Mouse (Mus musculus) olfactory bulb, adult 2 months (tissue): ENCODE measurements around the gene Ephb2. TPM values are rescaled to one million over a fixed set of nuclear protein-coding genes. Genes with fewer than 3 reads are reported as not detected.

ENCODE experiments used
- H3K27ac ChIP-seq: fragments of 200-500 bp; 2 replicates; pipeline ENCODE4 v1.5.1; 2012; ENCODE audit warnings: low read depth, low read length; ENCODE audit not compliant: insufficient read depth
- H3K4me1 ChIP-seq: fragments of 200-500 bp; 2 replicates; pipeline ENCODE4 v1.6.1; 2012; ENCODE audit warnings: low read length; ENCODE audit not compliant: control insufficient read depth, insufficient read depth
- H3K4me3 ChIP-seq: fragments of 200-500 bp; 2 replicates; pipeline ENCODE4 v1.5.1; 2012; ENCODE audit warnings: mild to moderate bottlenecking, low read depth, low read length, moderate library complexity; ENCODE audit not compliant: insufficient read depth
- CTCF ChIP-seq: fragments of 200-500 bp; IDR thresholded peaks from 2 replicates; pipeline ENCODE4 v1.5.1; 2012; ENCODE audit warnings: low read depth, mild to moderate bottlenecking, low read length, moderate library complexity; ENCODE audit not compliant: insufficient read depth
- POLR2A ChIP-seq: fragments of 200-500 bp; IDR thresholded peaks from 2 replicates; pipeline ENCODE4 v1.6.1; 2012; ENCODE audit warnings: mild to moderate bottlenecking, low read depth, low read length, moderate library complexity; ENCODE audit not compliant: insufficient read depth
- WGBS: fragments of 180-500 bp; shearing (Covaris S2); methylation state at CpG from one replicate; pipeline ENCODE4 v1.1.7; 2018; 5-methylcytosine and 5-hydroxymethylcytosine counted together
- polyA plus RNA-seq: library from polyadenylated mRNA; stranded (reverse); fragments of >200 nt; gene quantifications from 2 replicates; pipeline ENCODE4 v1.2.4, GENCODE M21; 2012; ENCODE audit warnings: low replicate concordance; ENCODE audit not compliant: missing spikeins, insufficient read depth, insufficient read length

Ephb2 gene
- polyA plus RNA-seq, 1 experiment: not detected

DNA sequence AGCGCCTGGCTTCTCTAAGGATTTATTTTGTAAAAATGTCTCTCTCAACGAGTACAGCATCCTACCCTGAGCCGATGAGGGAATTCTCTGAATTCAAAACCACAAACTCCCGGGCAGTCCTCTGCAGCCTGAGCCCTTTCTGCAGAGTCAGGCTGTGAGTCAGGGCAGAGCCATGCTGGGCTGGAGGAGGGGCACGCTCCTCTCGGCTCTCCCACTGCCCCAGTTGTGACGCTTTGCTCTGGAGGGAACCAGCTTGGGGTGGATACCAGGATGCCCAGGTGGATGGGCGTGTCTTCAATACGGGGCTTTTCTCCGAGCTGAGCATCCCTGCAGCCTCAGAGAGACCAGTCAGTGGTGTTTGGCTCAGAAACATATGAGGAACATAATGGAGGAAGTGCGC lies 27.3 kb downstream of the Ephb2 start:
- no peak for TF ChIP-seq POLR2A
- TF ChIP-seq CTCF: no peak
- H3K4me1 ChIP-seq: peaks cover 5% of the 10 kb centered on the region
- WGBS: 64% methylated on average over 11 of the region's 11 CpGs
- H3K4me3 ChIP-seq: no peak overlapping the region
- H3K27ac ChIP-seq: no peak overlapping the region

DNA sequence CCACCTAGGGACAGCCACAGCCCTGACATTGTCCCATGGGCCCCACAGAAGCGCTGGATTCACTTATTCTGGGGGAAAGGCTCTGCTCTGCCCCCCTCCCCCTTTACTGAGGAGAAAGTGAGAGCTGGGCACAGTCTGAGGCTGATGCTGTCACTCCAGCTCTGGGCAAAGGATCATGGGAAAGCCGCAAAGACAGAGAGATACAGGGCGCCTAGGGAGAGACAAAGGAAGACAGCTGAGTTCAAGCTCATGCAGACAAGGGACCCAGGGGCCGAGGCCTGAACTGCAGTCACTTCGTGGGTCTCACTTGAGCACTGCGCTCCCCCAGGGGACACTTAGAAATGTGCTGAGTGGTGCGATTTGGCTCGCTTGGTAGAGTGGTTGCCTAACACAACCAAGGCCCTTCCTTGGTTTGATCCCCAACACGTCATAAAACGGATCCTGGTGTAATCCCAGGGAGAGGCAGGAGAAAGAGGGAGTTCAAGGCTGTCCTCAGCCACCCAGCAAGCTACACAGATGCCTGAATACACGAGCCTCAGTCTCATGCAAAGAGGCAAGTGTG lies 28.3 kb downstream of the Ephb2 start:
- WGBS: 96% methylated on average over 11 of the region's 11 CpGs
- H3K27ac ChIP-seq: no peak overlapping the region
- peaks cover 5% of the 10 kb centered on the region for H3K4me1 ChIP-seq

DNA sequence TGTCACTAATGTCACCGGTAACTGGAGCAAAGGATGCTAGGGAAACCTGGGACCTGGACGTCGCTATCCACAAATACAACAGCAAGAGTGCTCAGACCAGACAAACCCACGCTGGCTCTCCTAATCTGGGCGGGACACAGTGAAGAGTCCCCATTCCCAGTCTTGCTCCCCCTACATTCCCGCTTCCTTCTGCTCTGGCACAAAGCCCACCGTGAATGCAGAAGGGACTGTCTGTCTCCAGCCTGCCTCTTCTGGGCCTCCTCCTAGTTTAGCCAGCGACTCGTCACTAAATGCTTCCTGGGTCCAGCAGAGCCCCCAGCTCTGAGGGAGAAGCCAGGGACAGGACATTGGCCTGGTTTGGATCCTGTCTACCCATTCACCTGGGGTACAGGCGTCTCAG lies 29.5 kb downstream of the Ephb2 start:
- 82% methylated on average over 10 of the region's 10 CpGs for WGBS
- Histone ChIP-seq H3K4me1 (peaks cover 5% of the 10 kb centered on the region), H3K27ac (no peak overlapping the region), H3K4me3 (no peak overlapping the region)
- TF ChIP-seq POLR2A (no peak), CTCF (no peak)

More for the DNA sequence above, 28.3 kb downstream of the Ephb2 start:
- TF ChIP-seq CTCF (no peak), POLR2A (no peak)
- no peak overlapping the region for H3K4me3 ChIP-seq

DNA sequence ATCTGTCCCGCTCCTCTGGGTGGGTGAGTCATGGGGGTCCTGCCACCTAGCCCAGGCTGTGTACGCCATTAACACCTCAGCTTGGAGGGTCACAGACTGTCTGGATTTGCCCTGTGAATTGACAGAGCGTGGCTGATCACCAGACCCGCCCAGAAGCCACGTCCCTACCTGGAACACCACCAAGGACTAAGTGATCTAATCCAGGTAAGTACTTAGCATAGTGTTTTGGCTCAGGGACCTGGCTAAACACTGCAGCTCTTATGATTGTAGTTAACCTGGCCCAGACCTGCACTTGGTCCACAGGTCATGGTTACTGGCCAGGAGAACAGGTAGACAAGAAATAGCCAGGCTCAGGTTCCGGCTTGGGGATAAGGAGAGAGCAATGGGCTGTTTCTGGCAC lies 31.4 kb downstream of the Ephb2 start:
- Histone ChIP-seq H3K27ac (no peak overlapping the region), H3K4me3 (no peak overlapping the region), H3K4me1 (peaks cover 2% of the 10 kb centered on the region)
- TF ChIP-seq CTCF: no peak
- no peak for TF ChIP-seq POLR2A
- WGBS: 95% methylated on average over 6 of the region's 6 CpGs

DNA sequence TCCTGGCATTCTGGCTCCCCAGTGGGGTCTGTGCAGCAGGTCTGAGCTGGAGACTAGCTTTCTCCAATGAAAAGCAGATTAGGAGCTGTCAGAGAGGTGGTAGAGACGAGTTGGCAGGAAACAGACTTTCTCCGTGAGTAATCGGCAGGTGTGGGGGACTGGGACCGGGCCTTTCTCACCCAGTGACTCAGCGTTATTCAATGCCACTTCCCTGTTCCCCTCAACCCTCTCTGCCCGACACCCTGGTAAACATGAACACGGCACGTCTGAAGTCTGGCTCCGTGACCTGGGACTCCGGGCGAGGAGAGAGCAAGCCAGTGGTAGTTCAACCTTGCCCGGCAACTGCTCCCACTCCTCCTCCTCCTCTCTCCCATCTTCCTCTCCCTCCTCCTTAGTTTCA lies 33.3 kb downstream of the Ephb2 start:
- TF ChIP-seq POLR2A (no peak), CTCF (no peak)
- WGBS: 63% methylated on average over 12 of the region's 12 CpGs
- no peaks in the 10 kb centered on the region for H3K4me1 ChIP-seq
- no peak overlapping the region for H3K27ac ChIP-seq
- H3K4me3 ChIP-seq: no peak overlapping the region

DNA sequence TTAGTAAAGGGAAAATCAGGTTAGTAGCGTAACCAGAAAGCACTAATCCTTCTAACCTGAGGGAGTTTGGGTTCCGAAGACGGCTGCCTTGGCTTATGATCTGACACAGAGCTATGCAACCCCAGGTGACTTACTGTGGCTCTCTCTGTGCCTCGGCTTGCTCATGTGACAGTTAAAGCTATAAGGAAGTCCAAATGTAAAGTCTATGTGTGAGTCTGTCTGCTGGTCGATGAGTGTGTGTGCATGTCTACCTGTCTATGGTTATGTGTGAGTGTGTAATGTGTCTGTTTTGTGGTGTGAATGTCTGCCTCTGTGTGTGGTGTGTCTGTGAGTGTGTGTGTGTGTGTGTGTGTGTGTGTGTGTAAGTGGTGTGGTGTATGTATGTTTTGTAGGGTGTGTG lies 33.8 kb downstream of the Ephb2 start:
- no peak overlapping the region for H3K4me3 ChIP-seq
- no peak overlapping the region for H3K27ac ChIP-seq
- TF ChIP-seq CTCF (no peak), POLR2A (no peak)
- WGBS: 92% methylated on average over 5 of the region's 5 CpGs
- H3K4me1 ChIP-seq: no peaks in the 10 kb centered on the region

DNA sequence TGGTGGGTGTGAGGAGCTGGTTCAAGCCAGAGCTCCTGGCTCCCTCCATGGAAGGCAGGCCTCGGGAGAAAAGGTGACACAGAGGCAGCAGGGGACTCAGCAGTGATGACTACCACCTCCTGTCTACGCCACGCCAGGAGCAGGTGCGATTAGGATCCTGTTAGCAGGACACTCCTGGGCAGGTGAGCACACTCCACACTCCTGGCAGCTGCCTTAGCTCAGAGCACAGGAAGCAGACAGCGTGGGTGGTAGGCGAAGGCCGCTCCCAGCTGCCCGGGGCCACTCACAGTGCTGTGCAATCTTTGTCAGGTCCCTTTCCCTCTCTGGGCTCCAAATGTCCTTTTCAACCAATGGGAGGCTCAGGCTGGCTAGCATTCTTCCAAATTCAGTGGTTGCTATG lies 34.3 kb downstream of the Ephb2 start:
- H3K27ac ChIP-seq: no peak overlapping the region
- no peak overlapping the region for H3K4me3 ChIP-seq
- no peaks in the 10 kb centered on the region for H3K4me1 ChIP-seq
- no peak for TF ChIP-seq CTCF
- TF ChIP-seq POLR2A: no peak
- WGBS: 93% methylated on average over 8 of the region's 8 CpGs

DNA sequence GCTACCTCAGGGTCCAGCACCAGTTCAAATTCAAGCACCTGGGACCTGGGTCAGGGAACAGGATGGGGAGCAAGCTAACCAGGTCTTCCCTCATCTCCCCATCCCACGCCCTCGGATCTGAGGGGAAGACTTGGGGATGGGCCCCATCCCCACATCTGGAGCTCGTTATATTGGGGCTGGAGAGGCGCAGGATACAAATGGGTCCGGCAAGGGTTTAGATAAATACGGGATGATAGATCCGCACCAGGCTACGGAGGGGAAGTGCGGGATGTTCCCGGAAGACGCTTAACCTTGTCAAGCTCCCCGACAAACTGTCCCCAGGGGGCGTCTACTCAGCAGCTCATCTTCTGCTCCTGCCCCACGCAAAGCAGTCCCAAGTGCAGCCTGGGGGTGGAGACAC lies 35.4 kb downstream of the Ephb2 start:
- TF ChIP-seq CTCF (no peak), POLR2A (no peak)
- H3K27ac ChIP-seq: no peak overlapping the region
- no peaks in the 10 kb centered on the region for H3K4me1 ChIP-seq
- 89% methylated on average over 14 of the region's 14 CpGs for WGBS
- no peak overlapping the region for H3K4me3 ChIP-seq

DNA sequence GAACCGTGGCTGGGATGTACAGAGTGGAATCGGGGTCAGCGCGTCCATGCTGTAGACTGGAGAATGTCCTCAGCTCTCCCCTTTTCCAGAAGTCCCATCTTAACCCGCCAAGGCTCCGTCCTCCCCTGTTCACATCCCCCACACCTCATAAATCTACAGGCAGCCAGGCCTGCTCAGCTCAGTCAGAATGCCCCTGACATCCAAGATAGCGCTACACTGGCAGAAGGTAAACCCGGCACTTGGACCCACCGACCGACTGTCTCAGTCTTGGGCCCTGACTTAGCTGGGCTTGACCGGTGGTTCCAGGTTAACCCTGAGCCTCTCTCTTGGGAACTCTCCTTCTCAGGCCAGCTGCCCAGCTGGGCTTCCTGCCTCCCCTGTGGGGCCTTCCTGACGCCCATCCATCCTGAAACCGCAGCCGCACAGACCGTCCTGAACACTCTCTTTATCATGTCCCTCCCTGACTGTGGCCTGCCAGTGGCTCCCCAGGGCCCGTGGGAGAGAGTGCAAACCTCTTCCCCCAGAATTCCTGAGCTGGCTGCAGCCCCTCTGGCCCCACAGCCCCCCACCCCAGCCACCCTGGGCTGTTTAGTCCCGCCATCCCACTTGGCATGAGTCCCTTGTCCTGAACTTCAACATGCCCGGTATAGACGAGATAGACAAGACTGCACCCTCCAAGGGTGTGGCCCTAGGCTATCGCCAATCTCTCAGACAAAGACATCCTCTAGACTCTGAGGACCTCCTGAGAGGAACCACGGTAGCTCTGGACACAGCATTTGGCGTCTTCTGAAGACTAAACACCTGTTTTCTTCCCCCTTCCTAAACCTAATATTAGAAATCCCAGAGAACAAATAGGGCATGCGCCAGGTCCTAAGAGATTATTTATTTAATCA lies 37.9 kb downstream of the Ephb2 start:
- peaks cover 8% of the 10 kb centered on the region for H3K4me1 ChIP-seq
- WGBS: 90% methylated on average over 23 of the region's 23 CpGs
- no peak overlapping the region for H3K27ac ChIP-seq
- no peak for TF ChIP-seq POLR2A
- TF ChIP-seq CTCF: no peak
- H3K4me3 ChIP-seq: no peak overlapping the region
